31 mouse cellular contexts compared by ENCODE assay signal in the genomic region with DNA sequence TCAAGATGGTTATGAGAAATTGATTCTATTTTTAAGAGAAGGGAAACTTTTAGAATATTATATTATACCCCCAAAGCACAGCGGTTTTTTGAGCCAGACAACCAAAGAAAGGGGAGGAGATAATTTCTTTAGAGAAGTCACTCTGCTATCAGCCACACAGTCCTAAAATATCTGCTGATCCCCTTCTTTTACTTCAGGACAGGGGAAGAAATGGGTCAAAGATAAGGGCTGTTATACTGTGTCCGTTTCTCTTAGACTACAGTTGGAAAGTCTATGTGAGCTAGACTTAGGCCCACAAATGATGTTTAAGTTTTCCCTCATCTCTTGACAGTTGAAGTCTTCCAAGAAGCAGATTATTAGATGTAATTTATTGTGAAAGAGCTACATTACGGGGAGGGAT.
"Had no signal": no experiment of that assay in that cellular context is flagged by ENCODE, and none has a peak within 500 bp of the region (broad histone marks: within the 10 kb centered on the region; RNA-seq: fewer than 3 reads in every experiment).

No protein-coding gene starts in this region.

- H3K9me3 ChIP-seq: heart, embryonic 10.5 days; heart, embryonic 12.5 days; heart, embryonic 13.5 days; heart, embryonic 15.5 days; hindbrain, embryonic 10.5 days; hindbrain, embryonic 12.5 days; hindbrain, embryonic 13.5 days; hindbrain, embryonic 15.5 days; intestine, embryonic 15.5 days; kidney, embryonic 15.5 days had no signal

- H3K27me3 ChIP-seq: heart, embryonic 12.5 days; heart, embryonic 13.5 days; heart, embryonic 15.5 days; hindbrain, embryonic 12.5 days; hindbrain, embryonic 13.5 days; hindbrain, embryonic 15.5 days; intestine, embryonic 15.5 days; kidney, embryonic 15.5 days had no signal

- DNase-seq: heart, postnatal 10 days; heart, postnatal 14 days; heart, postnatal 36 days; heart, postnatal 4 days; kidney, adult 11 months; kidney, adult 18-20 months; kidney, adult 2 months; kidney, adult 8-10 months; kidney, adult 9 months; kidney, postnatal 10 days; kidney, postnatal 14 days; kidney, postnatal 25 days; kidney, postnatal 36 days; kidney, postnatal 4 days; layer of hippocampus, adult 9-11 months; layer of hippocampus, postnatal 36 days had no signal

- H3K36me3 ChIP-seq: heart, embryonic 10.5 days; heart, embryonic 12.5 days; heart, embryonic 13.5 days; heart, embryonic 15.5 days; hindbrain, embryonic 10.5 days; hindbrain, embryonic 12.5 days; hindbrain, embryonic 13.5 days; hindbrain, embryonic 15.5 days; intestine, embryonic 15.5 days; kidney, embryonic 15.5 days had no signal

- H3K27ac ChIP-seq: heart, embryonic 10.5 days; heart, embryonic 13.5 days; heart, embryonic 15.5 days; hindbrain, embryonic 10.5 days; hindbrain, embryonic 12.5 days; hindbrain, embryonic 13.5 days; hindbrain, embryonic 14.5 days; hindbrain, embryonic 15.5 days; hindbrain, postnatal 0 days; intestine, embryonic 15.5 days; kidney, embryonic 15.5 days; kidney, postnatal 0 days; layer of hippocampus, adult 2 months; left cerebral cortex, adult 2 months had no signal

- H3K4me1 ChIP-seq: heart, embryonic 10.5 days; heart, embryonic 12.5 days; heart, embryonic 13.5 days; heart, embryonic 15.5 days; hindbrain, embryonic 12.5 days; hindbrain, embryonic 13.5 days; hindbrain, embryonic 15.5 days; intestine, embryonic 15.5 days; kidney, embryonic 15.5 days had no signal

- H3K9ac ChIP-seq: heart, embryonic 12.5 days; heart, embryonic 13.5 days; heart, embryonic 15.5 days; hindbrain, embryonic 12.5 days; hindbrain, embryonic 13.5 days; hindbrain, embryonic 14.5 days; hindbrain, embryonic 15.5 days; intestine, embryonic 15.5 days; kidney, embryonic 15.5 days had no signal

- H3K4me3 ChIP-seq: heart, embryonic 10.5 days; heart, embryonic 12.5 days; heart, embryonic 13.5 days; heart, embryonic 15.5 days; hindbrain, embryonic 10.5 days; hindbrain, embryonic 12.5 days; hindbrain, embryonic 13.5 days; hindbrain, embryonic 15.5 days; intestine, embryonic 15.5 days; kidney, embryonic 15.5 days; layer of hippocampus, adult 2 months; left cerebral cortex, adult 2 months had no signal
